Mouse (Mus musculus) skeletal muscle tissue, adult 2 months (tissue): ENCODE measurements at regions not wholly inside any gene's neighbourhood (a gene's known extent, or its start where the extent isn't known, plus 50 kb on each side); places are given as distances from the start of the nearest gene placed in this dataset.

Experiments used
- DNase-seq: peaks from one replicate; pipeline ENCODE4 v3.0.0-alpha.2; 2012; ENCODE audit warnings: low read depth, low spot score

DNA sequence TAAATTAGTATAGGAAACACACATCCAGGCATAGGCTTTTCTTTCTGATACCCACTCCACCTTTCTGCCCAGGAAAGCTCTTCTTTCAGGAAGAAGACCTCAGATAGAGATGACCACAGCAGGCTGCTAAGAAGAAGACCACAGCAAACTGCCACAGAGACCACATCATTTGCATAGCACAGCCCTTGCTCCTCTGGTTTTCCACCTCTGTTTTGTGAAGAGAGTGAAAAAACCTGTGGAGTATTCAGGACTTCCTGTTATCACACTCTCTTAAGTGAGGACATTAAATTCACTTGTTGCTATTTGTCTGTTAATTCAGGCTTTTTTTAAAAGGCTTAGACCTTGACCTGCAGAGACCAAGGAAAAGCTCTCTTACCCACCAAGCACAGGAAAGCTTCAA lies 294.7 kb upstream of the Rnaseh2b start:
- no peak for DNase-seq

DNA sequence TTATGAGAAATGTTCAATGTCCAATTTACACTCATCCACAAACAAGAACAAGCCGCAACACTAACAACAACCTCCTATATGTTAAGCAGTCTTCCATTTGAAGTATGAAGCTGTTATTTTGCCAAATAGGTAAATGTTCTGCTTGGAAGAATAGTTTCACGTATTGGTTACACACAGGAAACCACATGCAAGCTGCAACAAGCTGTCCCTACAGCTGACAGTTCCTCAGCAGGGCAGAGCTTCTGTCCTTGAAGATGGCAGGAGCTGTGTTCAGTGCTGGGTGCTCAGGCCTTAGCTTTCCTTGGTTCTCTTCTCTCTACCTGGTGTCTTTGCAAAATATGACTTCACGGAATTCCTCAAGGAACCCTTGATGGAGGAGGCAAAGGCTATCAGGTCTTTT lies 294.1 kb upstream of the Rnaseh2b start:
- no peak for DNase-seq

GRCm38 (mm10) chr14:62001481-62001949 lies 290.9 kb upstream of the Rnaseh2b start:
- peak; percentile 5 for DNase-seq

DNA sequence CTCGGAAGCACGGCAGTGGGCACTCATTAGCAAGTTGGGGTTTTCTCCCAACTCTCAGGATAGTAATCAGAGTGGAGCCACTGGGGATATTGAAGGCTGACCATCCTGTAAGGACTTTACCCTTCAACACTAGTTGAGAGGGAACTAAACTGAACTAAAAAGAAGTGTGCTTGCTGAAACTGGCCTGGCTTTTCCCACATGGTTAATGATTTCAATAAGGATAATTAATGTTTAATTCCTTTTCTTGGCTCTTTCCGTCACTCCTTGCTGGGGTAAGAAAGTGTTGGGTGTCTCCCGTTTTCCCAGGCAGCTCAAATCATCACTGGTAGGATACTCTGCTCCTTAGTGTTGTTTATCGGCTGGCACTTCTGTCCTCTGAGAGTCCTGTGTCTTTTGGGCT lies 290.3 kb upstream of the Rnaseh2b start:
- DNase-seq, result no peak

DNA sequence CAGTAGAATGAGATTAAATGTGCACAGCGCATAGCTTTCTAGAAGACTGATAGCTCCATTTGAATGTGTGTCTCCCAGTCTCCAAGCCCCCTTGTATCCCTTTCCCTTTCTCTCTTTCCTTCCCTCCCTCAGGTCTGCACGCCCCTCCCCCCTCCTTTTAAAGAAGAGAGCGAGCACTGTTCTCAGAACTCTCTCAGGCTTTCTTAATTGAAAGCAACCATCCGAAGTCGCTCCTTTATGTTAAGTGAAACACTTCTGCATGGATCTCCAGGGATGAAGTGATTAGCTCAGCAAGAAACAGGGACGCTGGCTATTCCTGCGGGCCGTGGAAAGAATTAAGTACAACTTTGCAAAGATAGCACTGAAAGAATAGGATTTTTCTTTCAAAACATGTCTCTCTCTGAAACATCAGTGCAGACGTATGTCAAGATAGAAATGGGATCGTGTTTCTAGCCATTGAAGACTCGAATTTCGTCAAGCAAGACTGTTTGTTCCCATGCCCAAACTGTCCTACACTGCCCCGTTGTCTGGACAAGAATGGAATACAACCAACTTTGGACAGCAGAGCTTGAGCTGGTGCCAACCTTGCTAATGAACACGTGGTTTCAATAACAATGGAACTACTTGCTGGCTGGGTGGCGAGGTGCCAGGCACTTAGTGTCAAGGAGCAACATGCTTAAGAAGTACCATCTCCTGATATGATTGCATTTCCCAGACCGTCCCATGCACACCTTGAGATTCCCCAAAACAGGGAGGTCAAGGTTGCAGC lies 289.2 kb upstream of the Rnaseh2b start:
- DNase-seq, result peak; percentile 14

DNA sequence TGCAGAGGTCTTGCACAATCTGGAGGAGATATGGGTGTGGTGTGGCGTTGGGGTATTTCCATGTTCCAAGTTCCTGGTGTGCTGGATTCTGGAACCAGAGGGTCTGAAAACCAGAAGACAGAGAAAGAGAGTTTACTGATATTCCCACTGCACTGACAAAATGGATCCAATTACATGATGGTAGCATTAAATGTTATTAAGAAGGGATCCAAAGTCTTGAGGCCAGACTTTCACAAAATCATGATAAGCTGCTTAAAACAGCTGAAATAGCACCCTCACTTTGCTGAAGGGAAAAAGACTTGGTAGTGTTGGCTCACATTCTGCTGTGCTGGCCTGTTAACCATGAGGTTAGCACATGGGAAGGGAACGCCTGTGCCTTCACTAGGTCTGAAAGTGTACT lies 288.6 kb upstream of the Rnaseh2b start:
- DNase-seq, result peak; percentile 23

DNA sequence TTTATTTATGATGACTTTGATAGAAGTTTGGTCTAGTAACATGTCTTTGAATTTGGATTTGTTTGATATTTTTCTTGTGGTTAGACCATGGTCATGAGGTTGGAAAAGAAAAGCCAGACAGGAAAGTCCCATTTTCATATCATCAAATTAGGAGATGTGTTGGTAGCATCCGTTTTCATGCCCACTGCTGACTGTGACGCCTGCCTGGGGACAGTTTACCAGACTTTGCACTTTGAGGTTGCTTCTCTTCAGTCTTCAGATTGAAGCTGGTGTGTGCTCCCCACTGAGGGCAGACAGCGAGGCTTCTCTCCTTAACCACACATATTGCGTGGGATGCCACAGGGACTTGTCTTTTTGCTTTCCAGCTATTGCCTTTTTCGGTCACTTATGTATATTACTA lies 283.7 kb upstream of the Rnaseh2b start:
- DNase-seq, result no peak

GRCm38 (mm10) chr14:62018804-62019203 lies 273.6 kb upstream of the Rnaseh2b start:
- no peak for DNase-seq

DNA sequence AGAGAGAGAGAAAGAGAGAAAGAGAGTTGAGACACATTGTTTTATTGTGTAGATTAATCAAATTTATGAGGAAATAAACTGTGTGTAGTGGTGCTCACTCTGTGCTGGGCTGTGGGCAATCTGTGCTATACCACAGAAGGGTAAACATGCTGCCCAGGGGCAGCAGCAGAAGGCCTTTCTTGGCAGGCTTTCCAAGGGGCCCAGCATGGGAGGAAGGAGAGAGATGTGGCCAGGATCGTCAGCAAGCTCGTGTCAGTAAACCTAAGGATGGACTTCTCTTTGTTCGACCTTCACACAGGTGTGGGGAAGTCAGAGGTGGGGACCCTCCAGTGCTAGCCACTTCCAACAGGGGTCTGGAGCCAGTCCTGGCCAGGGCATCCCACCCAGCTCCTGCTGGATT lies 271.4 kb upstream of the Rnaseh2b start:
- DNase-seq, result no peak

- DNase-seq, result no peak
Measured at GRCm38 (mm10) chr14:62022193-62022592, 270.2 kb upstream of the Rnaseh2b start.

DNA sequence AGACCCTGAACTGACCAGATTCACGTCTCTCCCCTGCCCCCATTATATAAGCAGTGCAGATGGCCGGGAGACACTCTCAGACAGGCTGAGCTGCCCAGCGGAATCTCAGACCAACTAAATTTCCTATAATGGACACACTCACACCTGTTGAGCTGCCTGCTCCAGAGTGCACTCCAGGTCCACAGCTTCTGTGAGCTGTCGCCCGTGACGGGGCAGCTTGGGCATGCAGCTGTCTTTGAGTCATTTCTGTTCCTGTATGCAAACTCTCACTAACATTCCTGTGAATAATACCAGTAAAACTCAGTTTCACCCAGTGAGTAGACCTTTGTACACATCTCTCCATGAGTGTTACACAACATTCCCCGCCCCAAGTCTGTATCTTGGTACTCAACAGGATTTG lies 269.4 kb upstream of the Rnaseh2b start:
- no peak for DNase-seq

DNA sequence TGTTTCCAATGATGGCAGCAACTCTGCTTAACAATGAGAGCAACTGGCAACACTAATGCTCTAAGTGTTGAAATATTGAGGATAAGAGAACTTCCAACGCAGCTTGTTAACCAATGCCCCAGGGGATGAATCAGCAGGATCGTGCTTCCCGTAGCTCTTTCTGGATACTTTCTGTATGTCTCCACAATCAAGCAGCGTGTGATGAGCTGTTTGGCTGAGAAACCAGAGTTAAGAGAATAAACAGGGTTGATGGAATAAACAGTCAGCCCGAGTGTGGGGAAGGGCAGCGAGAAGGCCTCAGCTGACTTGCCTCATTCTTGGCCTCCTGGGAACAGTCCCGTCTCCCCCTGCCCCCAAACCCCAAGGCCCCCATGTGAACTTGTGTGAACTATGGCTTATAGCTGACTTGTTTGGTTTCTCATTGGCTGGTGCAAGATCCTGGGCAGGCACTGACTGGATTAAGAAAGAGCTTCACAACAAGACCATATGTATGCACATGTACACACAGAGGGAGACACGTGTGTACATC lies 264.6 kb upstream of the Rnaseh2b start:
- DNase-seq, result peak; percentile 18

- DNase-seq, result no peak
Measured at GRCm38 (mm10) chr14:62030059-62030458, 262.3 kb upstream of the Rnaseh2b start.

GRCm38 (mm10) chr14:62033661-62034060 lies 258.7 kb upstream of the Rnaseh2b start:
- no peak for DNase-seq

DNA sequence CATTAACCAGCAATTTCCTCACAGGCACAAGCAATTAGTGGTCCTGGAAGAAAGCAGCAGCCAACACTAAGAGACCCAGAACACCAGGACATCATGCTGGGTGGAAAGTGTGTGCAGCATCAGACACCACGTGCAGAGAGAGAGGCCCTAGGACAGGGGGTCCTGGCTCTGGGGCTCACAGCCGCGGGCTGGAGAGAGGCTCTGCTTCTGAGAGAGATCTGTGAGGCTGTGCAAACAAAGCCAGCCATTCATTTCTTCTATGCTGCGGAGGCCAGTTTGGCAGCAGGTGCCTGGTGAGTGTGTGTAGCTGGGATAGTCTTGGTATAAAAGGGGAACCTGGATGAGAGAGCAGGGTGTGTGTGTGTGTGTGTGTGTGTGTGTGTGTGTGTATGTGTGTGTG lies 257.7 kb upstream of the Rnaseh2b start:
- DNase-seq, result no peak

- no peak for DNase-seq
Measured at GRCm38 (mm10) chr14:62035416-62035815, 257.0 kb upstream of the Rnaseh2b start.

GRCm38 (mm10) chr14:62037514-62037913 lies 254.9 kb upstream of the Rnaseh2b start:
- DNase-seq, result no peak

- DNase-seq, result no peak
Measured at GRCm38 (mm10) chr14:62037917-62038316, 254.5 kb upstream of the Rnaseh2b start.

- peak; percentile 10 for DNase-seq
Measured at GRCm38 (mm10) chr14:62042305-62043116, 249.9 kb upstream of the Rnaseh2b start.

- no peak for DNase-seq
Measured at GRCm38 (mm10) chr14:62043117-62043422, 249.3 kb upstream of the Rnaseh2b start.

DNA sequence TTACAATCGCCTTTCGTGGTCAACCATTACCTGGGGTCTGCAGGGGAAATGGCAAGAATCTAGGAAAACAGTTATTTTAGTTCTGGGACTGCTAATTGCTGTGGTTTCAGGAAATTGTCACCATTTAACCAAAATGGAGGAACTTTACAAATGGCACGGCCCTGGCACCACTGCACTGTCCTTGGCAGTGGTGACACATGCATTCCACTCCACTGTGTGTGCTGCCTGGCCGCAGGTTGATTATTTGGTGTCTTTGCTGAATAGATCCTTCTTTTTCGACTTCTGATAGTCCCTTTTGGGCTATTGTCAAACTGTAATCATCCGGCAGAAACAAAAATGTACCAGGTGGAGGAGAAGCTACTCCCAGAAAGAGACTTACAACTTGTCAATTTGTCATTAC lies 241.4 kb upstream of the Rnaseh2b start:
- DNase-seq, result no peak

DNA sequence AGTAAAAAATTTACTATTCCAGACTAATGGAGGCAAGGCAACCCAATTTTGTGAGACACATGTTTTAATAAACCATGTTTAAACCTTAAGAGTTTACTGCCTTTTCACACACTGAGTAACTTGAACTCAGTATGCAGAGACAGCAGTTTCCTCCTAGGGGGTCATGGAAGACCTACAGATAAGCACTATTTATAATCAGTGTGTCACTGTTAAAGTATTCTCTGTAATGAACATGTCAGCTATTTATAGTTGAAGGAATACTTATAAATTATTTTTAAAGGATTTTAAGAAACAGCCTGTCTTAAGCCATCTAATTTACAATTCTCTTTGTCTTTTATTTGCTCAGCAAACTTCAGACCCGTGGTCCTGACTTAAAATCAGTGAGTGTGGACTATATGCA lies 240.5 kb upstream of the Rnaseh2b start:
- no peak for DNase-seq

DNA sequence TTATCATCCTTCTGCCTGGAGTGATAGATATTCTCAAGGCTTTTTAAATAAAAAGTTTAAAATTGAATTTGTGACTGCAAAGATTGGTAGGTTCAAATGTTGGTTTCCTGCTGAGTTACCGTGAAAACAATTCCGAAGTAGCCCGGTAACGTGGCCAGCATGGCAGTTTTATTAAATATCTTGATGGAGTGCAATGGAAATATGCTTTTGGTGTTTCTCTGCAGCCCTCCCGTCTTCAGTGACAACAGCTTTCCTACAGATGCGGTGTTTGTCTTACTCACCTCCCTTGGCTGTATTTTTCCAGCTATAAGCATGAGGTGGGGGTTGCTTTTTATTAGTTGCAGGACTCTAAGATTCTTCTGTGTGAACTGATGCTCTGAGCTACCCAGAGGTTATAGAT lies 239.4 kb upstream of the Rnaseh2b start:
- DNase-seq, result no peak
